Mouse (Mus musculus): ENCODE data around the gene Cyb5d2.
"Not testable (repeated sequence)": the region's sequence is repeated elsewhere in the genome, so short reads cannot be mapped to it uniquely, and the experiment has no call there.

The Cyb5d2 gene

GRCm38 (mm10) chr11:72778957-72779356, 17.0 kb downstream of the Cyb5d2 start:
- DNase-seq (ENCODE audit: inconsistent ontology term), result no peak

- DNase-seq (ENCODE audit: inconsistent ontology term), result not testable (repeated sequence)
Measured at GRCm38 (mm10) chr11:72772611-72773010, 23.3 kb downstream of the Cyb5d2 start.

- DNase-seq (ENCODE audit: inconsistent ontology term), result no peak
Measured at GRCm38 (mm10) chr11:72771461-72771860, 24.5 kb downstream of the Cyb5d2 start.

GRCm38 (mm10) chr11:72770816-72771215, 25.1 kb downstream of the Cyb5d2 start:
- no peak for DNase-seq (ENCODE audit: inconsistent ontology term)

GRCm38 (mm10) chr11:72770324-72770723, 25.6 kb downstream of the Cyb5d2 start:
- DNase-seq (ENCODE audit: inconsistent ontology term), result no peak

GRCm38 (mm10) chr11:72769061-72769460, 26.9 kb downstream of the Cyb5d2 start:
- no peak for DNase-seq (ENCODE audit: inconsistent ontology term)

GRCm38 (mm10) chr11:72767716-72768115, 28.2 kb downstream of the Cyb5d2 start:
- no peak for DNase-seq (ENCODE audit: inconsistent ontology term)

- DNase-seq (ENCODE audit: inconsistent ontology term), result peak; percentile 78
Measured at GRCm38 (mm10) chr11:72764270-72764669, 31.7 kb downstream of the Cyb5d2 start.

- no peak for DNase-seq (ENCODE audit: inconsistent ontology term)
Measured at GRCm38 (mm10) chr11:72760781-72761180, 35.2 kb downstream of the Cyb5d2 start.

- no peak for DNase-seq (ENCODE audit: inconsistent ontology term)
Measured at GRCm38 (mm10) chr11:72759581-72759980, 36.4 kb downstream of the Cyb5d2 start.

- no peak for DNase-seq (ENCODE audit: inconsistent ontology term)
Measured at GRCm38 (mm10) chr11:72758316-72758715, 37.6 kb downstream of the Cyb5d2 start.

GRCm38 (mm10) chr11:72751956-72752355, 44.0 kb downstream of the Cyb5d2 start:
- DNase-seq (ENCODE audit: inconsistent ontology term), result peak; percentile 80

- DNase-seq (ENCODE audit: inconsistent ontology term), result no peak
Measured at GRCm38 (mm10) chr11:72739048-72739447, 56.9 kb downstream of the Cyb5d2 start.

- DNase-seq (ENCODE audit: inconsistent ontology term), result not testable (repeated sequence)
Measured at GRCm38 (mm10) chr11:72737517-72737916, 58.4 kb downstream of the Cyb5d2 start.

GRCm38 (mm10) chr11:72736320-72736719, 59.6 kb downstream of the Cyb5d2 start:
- DNase-seq (ENCODE audit: inconsistent ontology term), result no peak

- DNase-seq (ENCODE audit: inconsistent ontology term), result no peak
Measured at GRCm38 (mm10) chr11:72735519-72735860, 60.5 kb downstream of the Cyb5d2 start.

- DNase-seq (ENCODE audit: inconsistent ontology term), result peak; percentile 86
Measured at GRCm38 (mm10) chr11:72734840-72735518, 61.0 kb downstream of the Cyb5d2 start.

GRCm38 (mm10) chr11:72733736-72734135, 62.2 kb downstream of the Cyb5d2 start:
- no peak for DNase-seq (ENCODE audit: inconsistent ontology term)
